18 mouse cellular contexts compared by ENCODE assay signal in genomic region chr1:165908153-165908552, GRCm38 (mm10).
DNase-seq lines count a peak whose midpoint lies in the region; TF ChIP-seq lines count a peak whose summit lies in the region.
"Had no signal": no experiment of that assay in that cellular context is flagged by ENCODE, and none has a peak within 500 bp of the region (broad histone marks: within the 10 kb centered on the region; RNA-seq: fewer than 3 reads in every experiment).

No protein-coding gene starts in this region.

- peaks cover 14% of the 10 kb centered on the region for H3K36me3 ChIP-seq in liver, adult 2 months (ENCODE audit: control insufficient read depth, insufficient read depth, low read length)

- peak; percentile 12 for DNase-seq in liver, adult 2 months (ENCODE audit: extremely low read depth, low read depth, low spot score)
- no peak for DNase-seq in liver
- peak; percentile 52 for DNase-seq in fat pad, adult 2 months (ENCODE audit: extremely low read depth, low read depth, low spot score)
- peak; percentile 55 for DNase-seq in gonadal fat pad, adult 2 months (ENCODE audit: low read depth)
- no peak for DNase-seq in adrenal gland, adult 2 months
- no peak for DNase-seq in gastrocnemius, postnatal 10 days
- DNase-seq: adrenal gland, adult 8-10 months; adrenal gland, postnatal 10 days; adrenal gland, postnatal 14 days; adrenal gland, postnatal 25 days; adrenal gland, postnatal 36 days; B cell, adult 2 months; cerebellum, adult 11 months; cerebellum, adult 11-12 months; cerebellum, adult 18-20 months; cerebellum, adult 2 months had no signal

- no peaks in the 10 kb centered on the region; the same call in 1 of the 2 replicates for H3K79me2 ChIP-seq in liver, adult 2 months (ENCODE audit: control insufficient read depth, insufficient read depth, low read length)

- H3K4me3 ChIP-seq in liver, adult 2 months (ENCODE audit: insufficient read depth, low read depth, low read length) = no peak overlapping the region

- H3K4me1 ChIP-seq in liver, adult 2 months (ENCODE audit: control insufficient read depth, insufficient read depth, low read length) = no peaks in the 10 kb centered on the region

- H3K27ac ChIP-seq in liver, adult 2 months (replicated peaks; ENCODE audit: insufficient read depth, low read depth, low read length) = no peak overlapping the region

- H3K27me3 ChIP-seq in liver, adult 2 months (ENCODE audit: control insufficient read depth, insufficient read depth, low read length) = no peaks in the 10 kb centered on the region
- H3K27me3 ChIP-seq: CH12.LX, Patski had no signal

- 64% methylated on average over 2 of the region's 2 CpGs for WGBS in liver, adult 2 months

- TF ChIP-seq POLR2A in liver, adult 2 months (IDR thresholded peaks at IDR 0.05; ENCODE audit: extremely low read depth, insufficient read depth, low read length) = no peak

- no peak for TF ChIP-seq CTCF in liver, adult 2 months (IDR thresholded peaks at IDR 0.05; ENCODE audit: low read depth, low read length)

- no peak overlapping the region for H3K9ac ChIP-seq in liver, adult 2 months (ENCODE audit: low read depth, low read length)

Comparison
In these comparisons a context has a peak if more than half of its experiments do, and no peak if none do; other contexts are left out.
1. DNase-seq: peak in liver, adult 2 months (single experiment), fat pad, adult 2 months (single experiment) and gonadal fat pad, adult 2 months (single experiment); none in liver (single experiment), adrenal gland, adult 2 months (single experiment) and gastrocnemius, postnatal 10 days (single experiment).